Mouse (Mus musculus) E14TG2a.4 (cell line): ENCODE measurements around the gene Gm20388.

Source experiments
- CTCF ChIP-seq: conservative IDR thresholded peaks from 2 replicates; pipeline ENCODE4 v1.5.1; 2014; ENCODE audit warnings: low read length
- NANOG ChIP-seq: IDR thresholded peaks from 2 replicates; pipeline ENCODE4 v1.6.1; 2014; ENCODE audit warnings: borderline replicate concordance, low read length, mixed read lengths
- POU5F1 ChIP-seq: IDR thresholded peaks from 2 replicates; pipeline ENCODE4 v1.6.1; 2014; ENCODE audit warnings: low read length, borderline replicate concordance

DNA sequence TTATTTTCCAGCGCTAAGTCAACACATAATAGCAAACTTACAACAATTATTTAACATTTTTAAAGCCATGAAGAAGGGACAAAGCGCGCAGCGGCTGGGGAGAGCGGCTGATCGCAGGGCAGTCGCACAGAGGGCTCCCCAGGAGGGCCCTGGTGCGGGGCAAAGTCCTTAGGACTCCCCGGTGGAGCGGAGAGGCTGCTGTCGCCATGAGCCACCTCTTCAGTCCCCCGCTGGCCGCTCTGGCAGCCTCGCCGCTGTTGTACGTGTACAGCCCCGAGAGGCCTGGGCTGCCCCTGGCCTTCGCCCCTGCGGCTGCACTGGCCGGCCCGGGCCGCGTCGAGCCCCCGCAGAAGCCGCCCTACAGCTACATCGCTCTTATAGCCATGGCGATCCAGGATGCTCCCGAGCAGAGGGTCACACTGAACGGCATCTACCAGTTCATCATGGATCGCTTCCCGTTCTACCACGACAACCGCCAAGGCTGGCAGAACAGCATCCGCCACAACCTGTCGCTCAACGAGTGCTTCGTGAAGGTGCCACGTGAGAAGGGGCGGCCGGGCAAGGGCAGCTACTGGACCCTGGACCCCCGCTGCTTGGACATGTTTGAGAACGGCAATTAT is 1217.2 kb downstream of the Gm20388 start, which contains the start of gene Foxl1:
- TF ChIP-seq CTCF, result no peak
- TF ChIP-seq NANOG, result no peak
- TF ChIP-seq POU5F1, result no peak
